Mouse (Mus musculus): Measurements from ENCODE around the gene Spryd3. TPM values are rescaled to one million over a fixed set of nuclear protein-coding genes. Genes with fewer than 3 reads are reported as not detected.
A peak's percentile ranks its signal among the peaks of the same experiment; 100 is the strongest.
"Not testable (repeated sequence)": the region's sequence is repeated elsewhere in the genome, so short reads cannot be mapped to it uniquely, and the experiment has no call there.

Gene Spryd3
- total RNA-seq (2015; ENCODE audit: low replicate concordance) (2.5 and 5.4 TPM in 2 replicates), total RNA-seq (2017; ENCODE audit: low replicate concordance) (2.3 and 16.0 TPM in 2 replicates)

- ATAC-seq (replicated peaks; ENCODE audit: low FRiP score, poor library complexity, severe bottlenecking): peak; percentile 99
Observed at GRCm38 (mm10) chr15:102136129-102136758, at the start of gene Spryd3. Gene Spryd3 (minus strand): TSS chr15:102136234.

GRCm38 (mm10) chr15:102183076-102183475 lies 47.0 kb upstream of the Spryd3 start:
- ATAC-seq (replicated peaks; ENCODE audit: low FRiP score, poor library complexity, severe bottlenecking): no peak

GRCm38 (mm10) chr15:102179924-102180323 lies 43.9 kb upstream of the Spryd3 start:
- no peak for ATAC-seq (replicated peaks; ENCODE audit: low FRiP score, poor library complexity, severe bottlenecking)

GRCm38 (mm10) chr15:102179106-102179505 lies 43.1 kb upstream of the Spryd3 start:
- no peak for ATAC-seq (replicated peaks; ENCODE audit: low FRiP score, poor library complexity, severe bottlenecking)

GRCm38 (mm10) chr15:102178279-102178678 lies 42.2 kb upstream of the Spryd3 start:
- peak; percentile 67 for ATAC-seq (replicated peaks; ENCODE audit: low FRiP score, poor library complexity, severe bottlenecking)

GRCm38 (mm10) chr15:102177417-102177816 lies 41.4 kb upstream of the Spryd3 start:
- no peak for ATAC-seq (replicated peaks; ENCODE audit: low FRiP score, poor library complexity, severe bottlenecking)

DNA sequence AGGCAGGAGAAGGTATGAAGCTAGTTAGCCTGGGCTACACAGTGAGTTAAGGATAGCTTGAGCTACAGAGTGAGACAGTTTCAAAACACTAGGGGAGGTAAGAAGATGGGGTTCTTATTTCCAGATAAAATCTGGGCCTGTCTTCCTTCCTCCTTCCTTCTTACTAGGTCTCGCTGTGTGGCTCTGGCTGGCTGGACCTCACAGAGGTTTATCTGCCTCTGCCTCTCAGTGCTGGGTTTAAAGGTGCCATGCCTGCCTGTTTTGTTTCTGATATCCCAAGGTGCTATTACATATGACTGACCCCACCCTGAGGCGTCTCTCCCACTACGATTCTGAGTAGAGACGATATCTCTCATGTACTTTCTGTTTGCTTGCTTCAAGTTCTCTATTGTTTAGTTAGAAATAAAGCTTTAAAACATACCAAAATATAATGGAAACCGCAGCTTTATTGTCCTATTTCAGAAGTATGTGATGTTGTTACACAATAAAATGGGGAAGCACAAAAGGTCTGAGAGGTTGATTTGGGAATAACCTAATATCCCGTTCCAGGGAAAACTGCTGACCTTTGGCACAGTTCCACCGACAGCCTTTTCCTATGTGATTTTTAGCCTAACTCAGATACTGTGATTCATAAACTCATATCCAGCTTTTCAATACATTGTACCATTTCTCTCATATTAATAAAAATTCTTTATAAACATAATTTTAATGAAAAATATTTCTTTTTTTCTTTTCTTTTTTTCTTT lies 40.7 kb upstream of the Spryd3 start:
- no peak for ATAC-seq (replicated peaks; ENCODE audit: low FRiP score, poor library complexity, severe bottlenecking)

- no peak for ATAC-seq (replicated peaks; ENCODE audit: low FRiP score, poor library complexity, severe bottlenecking)
Observed at GRCm38 (mm10) chr15:102175736-102176319, 39.8 kb upstream of the Spryd3 start.

- ATAC-seq (replicated peaks; ENCODE audit: low FRiP score, poor library complexity, severe bottlenecking): no peak
Observed at GRCm38 (mm10) chr15:102173581-102173980, 37.5 kb upstream of the Spryd3 start.

GRCm38 (mm10) chr15:102169064-102169463 lies 33.0 kb upstream of the Spryd3 start:
- ATAC-seq (replicated peaks; ENCODE audit: low FRiP score, poor library complexity, severe bottlenecking): no peak

- ATAC-seq (replicated peaks; ENCODE audit: low FRiP score, poor library complexity, severe bottlenecking): no peak
Observed at GRCm38 (mm10) chr15:102167620-102168021, 31.6 kb upstream of the Spryd3 start.

- ATAC-seq (replicated peaks; ENCODE audit: low FRiP score, poor library complexity, severe bottlenecking): no peak
Observed at GRCm38 (mm10) chr15:102165468-102166100, 29.6 kb upstream of the Spryd3 start.

DNA sequence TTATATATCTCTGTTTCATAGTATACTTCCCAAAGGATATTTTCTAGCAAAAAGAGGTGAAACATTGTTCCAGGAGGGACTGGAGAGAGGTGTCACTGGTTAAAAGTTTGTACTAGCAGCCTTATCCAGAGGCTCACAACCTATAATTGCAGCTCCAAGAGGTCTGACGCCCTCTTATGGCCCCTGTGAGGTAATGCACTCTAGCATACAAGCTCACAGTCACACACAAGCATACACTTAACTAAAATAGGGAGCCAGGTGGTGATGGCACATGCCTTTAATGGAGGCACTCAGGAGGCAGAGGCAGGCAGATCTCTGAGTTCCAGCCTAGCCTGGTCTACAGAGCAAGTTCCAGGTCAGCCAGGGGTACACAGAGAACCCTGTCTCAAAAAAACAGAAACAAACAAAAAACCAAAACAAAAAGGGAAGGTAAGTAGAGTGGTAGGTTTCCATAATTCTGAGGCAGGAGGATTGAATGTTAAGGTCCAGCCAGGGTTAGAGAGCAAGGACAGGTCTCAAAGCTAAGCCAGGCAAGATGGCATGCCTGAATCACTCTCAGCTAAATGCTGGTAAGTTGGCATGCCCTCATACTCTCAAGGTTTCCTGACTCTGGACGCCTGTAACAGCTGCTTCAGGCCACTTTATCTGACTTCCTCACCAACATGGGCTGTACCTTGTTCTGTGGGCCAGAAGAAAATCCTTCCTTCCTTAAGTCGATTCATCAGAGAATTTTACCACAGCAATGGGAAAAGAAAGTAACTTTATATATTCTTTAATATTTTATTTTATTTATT lies 28.1 kb upstream of the Spryd3 start:
- ATAC-seq (replicated peaks; ENCODE audit: low FRiP score, poor library complexity, severe bottlenecking): no peak

GRCm38 (mm10) chr15:102160415-102161060 lies 24.5 kb upstream of the Spryd3 start:
- ATAC-seq (replicated peaks; ENCODE audit: low FRiP score, poor library complexity, severe bottlenecking): no peak

DNA sequence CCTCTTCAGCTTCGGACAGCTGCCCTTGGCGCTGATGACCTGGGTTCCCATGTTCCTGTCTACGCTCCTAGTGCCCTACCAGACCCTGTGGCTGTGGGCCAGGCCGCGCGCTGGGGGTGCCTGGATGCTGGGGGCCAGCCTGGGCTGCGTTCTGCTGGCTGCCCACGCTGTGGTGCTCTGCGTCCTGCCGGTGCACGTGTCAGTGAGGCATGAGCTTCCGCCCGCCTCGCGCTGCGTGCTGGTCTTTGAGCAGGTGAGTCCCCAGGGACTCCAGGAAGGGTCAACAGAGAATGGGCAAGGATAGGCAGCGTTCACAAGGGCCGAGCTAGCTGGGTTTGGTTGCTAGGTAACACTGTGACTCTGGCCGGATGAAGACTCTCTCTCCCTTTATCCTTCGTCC lies 20.8 kb upstream of the Spryd3 start:
- ATAC-seq (replicated peaks; ENCODE audit: low FRiP score, poor library complexity, severe bottlenecking): no peak

GRCm38 (mm10) chr15:102155006-102155405 lies 19.0 kb upstream of the Spryd3 start:
- not testable (repeated sequence) for ATAC-seq (replicated peaks; ENCODE audit: low FRiP score, poor library complexity, severe bottlenecking)

DNA sequence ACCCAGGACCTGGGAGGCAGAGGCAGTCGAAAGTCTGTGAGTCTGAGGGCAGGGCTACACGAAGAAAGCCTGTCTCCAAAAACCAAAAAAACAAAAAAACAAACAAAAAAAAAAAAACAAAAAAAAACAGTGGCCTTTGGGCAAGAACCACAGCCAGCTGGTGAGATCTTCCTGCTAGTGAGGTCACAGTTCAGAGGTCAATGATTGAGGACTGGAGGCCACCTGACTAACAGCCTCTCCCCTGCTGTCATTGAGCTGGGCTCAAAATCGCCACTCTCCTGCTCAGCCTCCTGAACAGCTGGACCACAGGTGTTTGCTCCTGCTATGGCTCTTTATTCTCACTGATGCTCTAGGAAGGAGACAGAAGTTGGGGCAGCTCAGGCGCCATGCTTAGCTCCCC lies 16.6 kb upstream of the Spryd3 start:
- ATAC-seq (replicated peaks; ENCODE audit: low FRiP score, poor library complexity, severe bottlenecking): no peak

DNA sequence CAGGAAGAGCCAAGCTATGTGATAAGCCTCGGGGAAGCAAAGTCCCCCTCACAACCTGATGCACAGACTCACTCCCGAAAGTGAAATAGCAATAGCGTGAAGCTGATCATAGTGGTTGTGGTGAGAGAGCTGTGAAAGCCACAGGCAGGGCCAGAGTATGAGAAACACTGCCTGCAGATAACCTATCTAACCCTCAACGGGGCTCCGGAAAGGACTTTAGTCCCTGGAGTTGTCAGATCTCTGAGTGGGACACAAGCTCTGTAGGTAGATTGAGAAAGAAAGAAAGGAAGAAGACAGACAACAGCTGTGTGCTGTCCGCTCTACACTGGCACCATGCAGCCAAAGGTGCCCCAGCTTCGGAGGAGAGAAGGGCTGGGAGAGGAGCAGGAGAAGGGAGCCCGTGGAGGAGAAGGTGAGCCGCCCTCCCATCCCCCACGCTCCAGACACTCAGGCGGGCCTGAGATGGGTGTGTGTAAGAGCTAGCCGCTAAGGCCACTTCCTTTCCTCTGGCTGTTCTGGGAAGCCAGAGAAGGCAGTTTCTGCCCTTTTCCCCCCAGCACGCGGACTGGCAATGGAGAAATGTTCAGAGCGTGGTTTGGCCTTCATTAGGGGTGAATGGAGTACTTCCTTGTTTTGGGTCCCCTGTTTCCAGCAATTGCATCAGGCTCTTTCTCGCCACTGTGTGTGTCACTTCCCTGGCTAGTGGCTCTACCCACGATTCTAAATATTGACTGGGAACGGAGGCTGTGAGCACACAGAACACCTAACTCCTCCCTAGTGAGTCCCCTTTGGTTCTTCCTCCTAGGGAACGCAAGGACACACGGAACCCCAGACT lies 14.5 kb upstream of the Spryd3 start, which contains the start of gene Soat2:
Soat2 (plus strand) TSS at position 226 of the 835 bp plus-strand sequence.
- peak; percentile 92 for ATAC-seq (replicated peaks; ENCODE audit: low FRiP score, poor library complexity, severe bottlenecking)
